Mouse (Mus musculus) leukemia stem cell, adult 10-12 weeks (primary cell): ENCODE measurements around the gene Ubtd2. TPM values are rescaled to one million over a fixed set of nuclear protein-coding genes. Genes with fewer than 3 reads are reported as not detected.

Source experiments
- polyA plus RNA-seq: library from polyadenylated mRNA; stranded (reverse); fragments of >175 nt; gene quantifications from 2 replicates; pipeline ENCODE4 v1.2.3, GENCODE M21; 2012; ENCODE audit warnings: low replicate concordance

Gene Ubtd2
- 0.48 and 1.4 TPM in 2 replicates for polyA plus RNA-seq

GRCm38 (mm10) chr11:32454800-32455506 lies at the start of gene Ubtd2:
Ubtd2 (plus strand) TSS chr11:32455370.

GRCm38 (mm10) chr11:32531871-32532764 lies 76.9 kb downstream of the Ubtd2 start, which contains the start of gene Efcab9:
Efcab9 (minus strand) TSS chr11:32532081.

GRCm38 (mm10) chr11:32532765-32533481 lies 77.8 kb downstream of the Ubtd2 start, which contains the start of gene Stk10:
Stk10 (plus strand) TSS chr11:32533305.

Other genes starting within 250 kb of the Ubtd2 start
- 19.5 and 33.5 TPM in 2 replicates for gene Snrnp25, start 250.0 kb upstream of the Ubtd2 start, polyA plus RNA-seq
- gene Rhbdf1, start 233.1 kb upstream of the Ubtd2 start, polyA plus RNA-seq = 3.8 and 6.7 TPM in 2 replicates
- 13.5 and 23.9 TPM in 2 replicates for gene Mpg, start 228.9 kb upstream of the Ubtd2 start, polyA plus RNA-seq
- gene Nprl3, start 187.7 kb upstream of the Ubtd2 start, polyA plus RNA-seq = 61.7 and 82.0 TPM in 2 replicates
- not detected in 2 replicates for gene Hba-x, start 179.0 kb upstream of the Ubtd2 start, polyA plus RNA-seq
- 52,749 and 137,215 TPM in 2 replicates for gene Hba-a1, start 171.9 kb upstream of the Ubtd2 start, polyA plus RNA-seq
- 2.8 and 4.7 TPM in 2 replicates for gene Hbq1b, start 168.4 kb upstream of the Ubtd2 start, polyA plus RNA-seq
- 23,584 and 73,933 TPM in 2 replicates for gene Hba-a2, start 158.9 kb upstream of the Ubtd2 start, polyA plus RNA-seq
- not detected in 2 replicates for gene Hbq1a, start 155.3 kb upstream of the Ubtd2 start, polyA plus RNA-seq
- gene Sh3pxd2b, start 107.5 kb upstream of the Ubtd2 start, polyA plus RNA-seq = 0.36 and 0.38 TPM in 2 replicates
- gene Efcab9, start 76.7 kb downstream of the Ubtd2 start, polyA plus RNA-seq = not detected in 2 replicates
- gene Stk10, start 77.9 kb downstream of the Ubtd2 start, polyA plus RNA-seq = 20.1 and 24.3 TPM in 2 replicates
- 11.9 and 17.5 TPM in 2 replicates for gene Fbxw11, start 187.4 kb downstream of the Ubtd2 start, polyA plus RNA-seq